Mouse (Mus musculus) neutrophil, adult 59 days (primary cell): ENCODE data around the gene Wfdc1. TPM values are rescaled to one million over a fixed set of nuclear protein-coding genes. Genes with fewer than 3 reads are reported as not detected.

Experiments
- total RNA-seq, 2 experiments: library from RNA; stranded (reverse); gene quantifications; 1 replicate in 1 of 2; 2 replicates in 1 of 2; pipeline ENCODE4 v1.2.4; 2023

Wfdc1 gene
- total RNA-seq: not detected

DNA sequence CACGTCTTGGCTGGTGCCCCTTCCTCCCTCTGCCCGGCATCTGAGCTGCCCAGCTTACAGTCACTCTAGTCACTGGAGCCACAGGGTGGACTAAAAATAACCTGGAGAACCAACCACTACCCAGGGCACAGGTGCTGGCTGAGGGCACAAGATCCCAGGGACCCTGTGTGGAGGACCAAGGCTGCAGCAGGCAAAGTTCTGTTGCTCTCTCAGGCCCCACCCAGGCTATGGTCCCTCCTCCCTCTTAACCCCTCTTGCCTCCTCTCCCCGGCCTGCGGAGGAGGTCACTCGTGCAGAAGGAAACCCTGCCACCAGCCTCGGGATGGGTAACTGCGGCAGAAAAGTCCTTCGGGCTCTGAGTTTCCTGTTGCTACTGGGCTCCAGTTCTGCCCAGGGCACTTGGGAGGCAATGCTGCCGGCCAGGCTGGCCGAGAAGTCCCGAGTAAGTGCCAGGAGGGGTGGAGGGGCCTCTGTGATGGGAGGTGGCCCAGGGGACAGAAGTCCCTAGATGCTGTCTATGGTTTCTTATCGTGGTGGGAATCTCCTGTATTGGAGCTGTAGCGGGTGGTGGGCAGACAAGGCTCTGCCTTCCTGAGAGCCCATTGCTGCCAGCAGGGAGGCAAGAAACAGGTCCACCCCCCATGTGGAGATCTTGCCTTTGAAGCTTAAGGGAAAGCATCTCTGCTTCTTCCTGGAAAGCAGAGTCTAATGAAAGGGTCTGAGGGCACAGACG lies at the start of gene Wfdc1:
Wfdc1 (plus strand) TSS at position 147 of the 733 bp plus-strand sequence.

DNA sequence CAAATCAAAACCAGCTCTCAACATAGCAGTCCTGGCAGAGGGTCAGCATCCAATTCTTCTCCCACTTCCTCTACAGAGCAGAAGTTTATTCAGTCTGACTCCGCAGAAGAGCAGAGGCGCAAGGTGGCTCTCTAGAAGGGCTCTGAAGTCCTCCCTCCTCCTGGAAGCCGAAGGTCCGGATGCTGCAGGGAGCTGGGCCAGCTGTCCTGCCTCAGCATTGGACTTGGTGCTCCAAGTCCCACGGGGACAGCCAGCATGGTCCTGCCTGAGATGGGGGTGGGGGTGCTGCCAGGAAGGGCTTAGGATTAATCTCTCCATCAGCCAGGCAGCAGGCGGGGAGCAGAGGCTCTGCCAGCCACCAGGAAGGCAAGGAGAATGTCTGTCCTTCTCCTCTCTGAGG lies 30.8 kb upstream of the Wfdc1 start, which contains the start of gene Kcng4:
Kcng4 (minus strand) TSS at position 303 of the 400 bp plus-strand sequence.

DNA sequence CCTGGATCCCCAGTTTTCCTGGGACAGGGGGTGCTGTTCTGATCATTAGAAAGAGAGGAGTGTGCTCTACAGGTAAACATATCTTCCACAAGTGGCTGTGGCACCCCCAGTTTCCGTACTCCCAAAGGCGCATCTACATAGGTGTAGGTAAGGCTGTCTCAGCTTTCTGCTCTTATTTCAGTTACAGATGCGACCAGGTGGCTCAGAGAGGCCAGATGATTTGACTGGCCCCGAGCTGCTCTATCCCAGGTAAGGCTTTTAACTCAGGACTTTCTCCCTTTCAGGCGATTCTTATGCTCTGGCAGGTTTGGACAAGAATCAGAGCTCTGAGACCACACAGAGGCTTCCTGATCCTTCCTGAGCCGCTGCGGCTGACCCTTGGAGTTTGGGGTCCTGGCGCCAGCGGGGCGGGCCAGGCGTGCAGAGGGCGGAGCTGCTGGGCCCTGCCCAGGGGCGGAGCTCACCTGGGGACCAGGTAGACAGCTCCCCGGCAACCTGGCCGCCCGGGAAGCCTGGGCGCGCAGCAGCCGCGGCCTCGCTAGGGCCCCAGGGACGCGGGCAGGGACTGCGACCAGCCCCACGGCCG lies 33.5 kb downstream of the Wfdc1 start, which contains the start of gene Atp2c2:
Atp2c2 (plus strand) TSS at position 461 of the 586 bp plus-strand sequence.

Other genes with a start within 250 kb of the Wfdc1 start
- 100 to 1,000 TPM; 252 to 275 TPM for gene Osgin1, start 232.2 kb upstream of the Wfdc1 start, total RNA-seq
- 1 to 10 TPM in 1 of 2 experiments, under 1 TPM in 1; 0.99 to 1.2 TPM for gene Necab2, start 219.6 kb upstream of the Wfdc1 start, total RNA-seq
- gene Slc38a8, start 164.7 kb upstream of the Wfdc1 start, total RNA-seq: not detected
- gene Mbtps1, start 107.6 kb upstream of the Wfdc1 start, total RNA-seq: 10 to 100 TPM; 40.0 to 48.7 TPM
- 10 to 100 TPM; 38.6 to 39.6 TPM for gene Hsdl1, start 91.2 kb upstream of the Wfdc1 start, total RNA-seq
- under 1 TPM in 1 of 2 experiments, not detected in 1; 0.24 TPM for gene Dnaaf1, start 91.1 kb upstream of the Wfdc1 start, total RNA-seq
- 1 to 10 TPM; 7.2 to 8.2 TPM for gene Taf1c, start 61.1 kb upstream of the Wfdc1 start, total RNA-seq
- not detected for gene Adad2, start 53.6 kb upstream of the Wfdc1 start, total RNA-seq
- gene Kcng4, start 30.7 kb upstream of the Wfdc1 start, total RNA-seq: not detected
- gene Atp2c2, start 33.6 kb downstream of the Wfdc1 start, total RNA-seq: under 1 TPM; 0.20 to 0.26 TPM
- 1 to 10 TPM; 2.6 to 7.0 TPM for gene Tldc1, start 112.1 kb downstream of the Wfdc1 start, total RNA-seq
- 1,000 to 10,000 TPM in 1 of 2 experiments, 100 to 1,000 TPM in 1; 943 to 1,046 TPM for gene Cotl1, start 174.2 kb downstream of the Wfdc1 start, total RNA-seq
- gene Klhl36, start 195.9 kb downstream of the Wfdc1 start, total RNA-seq: 10 to 100 TPM; 15.0 to 16.8 TPM
- gene Usp10, start 244.0 kb downstream of the Wfdc1 start, total RNA-seq: 10 to 100 TPM; 25.6 to 27.3 TPM
- 10 to 100 TPM in 1 of 2 experiments, 1 to 10 TPM in 1; 8.0 to 10.5 TPM for gene Gm20388, start 244.5 kb downstream of the Wfdc1 start, total RNA-seq